Mouse (Mus musculus) thymus, adult 2 months (tissue): ENCODE data around the gene Hist1h1a.

ENCODE experiments used
- CTCF ChIP-seq: fragments of 200-500 bp; IDR thresholded peaks from 2 replicates; pipeline ENCODE4 v1.5.1; 2012; ENCODE audit warnings: mild to moderate bottlenecking, control low read depth, low read length, moderate library complexity, borderline replicate concordance; ENCODE audit not compliant: control insufficient read depth, poor library complexity, insufficient read depth; ENCODE audit errors: extremely low read depth
- POLR2A ChIP-seq: fragments of 200-500 bp; IDR thresholded peaks from 2 replicates; pipeline ENCODE4 v1.6.1; 2012; ENCODE audit warnings: mild to moderate bottlenecking, low read length, control low read depth, moderate library complexity; ENCODE audit not compliant: control insufficient read depth, poor library complexity, insufficient read depth; ENCODE audit errors: extremely low read depth

DNA sequence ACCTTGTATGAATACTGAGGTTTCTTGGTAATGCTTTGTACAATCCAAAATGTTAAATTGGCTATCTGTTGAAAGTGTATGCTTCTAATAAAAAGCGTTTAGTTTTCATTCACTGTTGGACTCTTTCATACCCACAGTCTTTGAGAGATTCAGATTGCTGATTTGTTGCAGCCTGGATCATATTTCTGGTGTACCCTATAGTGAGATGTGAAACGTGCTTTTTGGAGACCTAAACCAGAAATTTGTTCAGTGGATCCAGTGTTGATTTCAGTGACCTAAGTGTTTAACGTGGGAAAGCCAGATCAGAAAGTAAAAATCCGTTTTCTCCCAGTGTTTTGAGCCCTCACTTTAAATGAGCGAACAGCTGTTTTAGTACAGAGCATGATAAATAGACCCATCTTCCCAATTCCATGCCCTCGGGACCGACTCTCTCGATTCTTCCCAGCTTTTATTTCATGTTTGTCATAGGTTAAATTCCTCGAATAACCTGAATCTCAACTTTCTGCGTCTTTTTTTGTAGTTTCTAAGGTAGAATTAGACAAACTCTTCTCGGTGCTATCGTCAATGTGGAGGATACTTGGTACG, 23.1 kb upstream of the Hist1h1a start:
- no peak for TF ChIP-seq POLR2A
- TF ChIP-seq CTCF = no peak
